Mouse (Mus musculus) lung, postnatal 25 days (tissue): ENCODE results near the gene Pou4f1.

Experiments used
- DNase-seq: peaks from one replicate; pipeline ENCODE4 v3.0.0; 2022; ENCODE audit warnings: low spot score

The Pou4f1 gene

DNA sequence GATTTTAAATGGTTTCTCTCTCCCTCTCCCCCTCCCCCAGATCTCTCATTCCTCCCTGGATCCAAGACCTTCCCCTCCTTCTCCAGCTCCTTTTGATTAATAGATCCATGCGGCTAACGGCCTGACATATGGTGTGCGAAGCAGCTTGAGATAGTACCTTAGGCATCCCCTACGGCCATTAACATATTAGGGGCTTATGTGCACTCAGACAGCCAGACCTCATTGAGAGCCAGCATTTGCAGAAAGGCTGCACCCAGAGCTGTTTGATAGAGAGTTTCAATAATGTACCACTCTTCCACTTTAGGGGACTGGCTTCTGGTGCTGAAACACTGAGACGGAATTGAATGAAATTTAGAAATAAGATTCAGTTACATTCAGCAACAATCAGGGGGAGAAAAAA lies 10.8 kb downstream of the Pou4f1 start:
- DNase-seq, result no peak

DNA sequence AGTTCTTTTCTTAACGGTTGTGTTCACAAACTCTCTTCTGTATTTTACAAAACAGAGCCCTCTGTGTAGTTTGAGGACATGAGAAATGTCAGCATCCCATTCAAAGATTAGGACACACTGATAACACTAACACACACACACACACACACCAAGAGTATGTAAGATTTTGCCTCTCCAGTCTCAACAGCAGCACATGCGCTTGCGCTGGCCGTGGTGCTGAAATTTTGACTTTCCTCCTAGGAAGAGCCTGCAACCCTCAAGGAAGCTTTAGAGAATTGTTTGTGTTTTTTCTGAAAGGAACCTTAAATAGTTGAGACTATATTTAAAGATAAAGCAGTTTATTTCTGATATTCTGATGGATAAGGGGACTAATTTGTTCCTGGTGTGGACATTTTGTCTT lies 14.0 kb downstream of the Pou4f1 start:
- no peak for DNase-seq

DNA sequence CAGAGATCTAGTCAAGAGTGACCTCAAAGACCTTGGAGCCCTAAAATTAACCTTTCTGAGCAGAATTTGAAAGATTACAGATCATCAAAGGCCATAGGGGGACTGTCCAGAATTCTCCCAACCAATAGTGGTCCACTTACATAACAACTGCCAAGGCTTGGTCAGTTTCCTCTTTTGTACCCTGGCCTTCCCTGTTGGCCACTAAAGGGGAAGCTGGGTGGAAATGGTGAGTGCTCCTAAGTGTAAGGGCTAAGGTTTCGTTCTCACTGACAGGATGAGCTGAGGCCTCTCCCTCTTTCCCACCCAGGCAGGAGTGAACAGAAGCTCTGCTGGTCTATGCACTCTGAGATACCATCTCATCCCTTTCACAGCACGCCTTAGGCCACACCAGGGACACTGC lies 33.5 kb downstream of the Pou4f1 start:
- DNase-seq, result no peak

DNA sequence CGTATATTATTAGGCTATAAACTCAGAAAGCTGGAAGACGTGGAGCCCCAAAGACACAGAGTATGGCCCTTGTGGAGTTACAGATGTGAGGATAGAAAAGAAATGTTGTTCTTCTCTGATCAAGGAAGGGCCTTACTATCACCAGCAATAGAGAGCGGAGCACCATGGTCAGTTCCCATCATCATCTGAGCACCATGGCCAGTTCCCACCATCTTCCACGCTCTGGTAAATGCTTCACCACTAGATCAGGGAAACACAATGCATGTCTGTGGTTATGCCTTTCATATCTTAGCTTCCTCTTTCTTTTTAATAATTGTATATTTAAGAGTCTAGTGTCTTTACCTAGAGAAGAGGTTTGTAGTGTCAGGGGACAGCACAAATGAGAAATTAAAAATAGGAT lies 37.0 kb downstream of the Pou4f1 start:
- no peak for DNase-seq

DNA sequence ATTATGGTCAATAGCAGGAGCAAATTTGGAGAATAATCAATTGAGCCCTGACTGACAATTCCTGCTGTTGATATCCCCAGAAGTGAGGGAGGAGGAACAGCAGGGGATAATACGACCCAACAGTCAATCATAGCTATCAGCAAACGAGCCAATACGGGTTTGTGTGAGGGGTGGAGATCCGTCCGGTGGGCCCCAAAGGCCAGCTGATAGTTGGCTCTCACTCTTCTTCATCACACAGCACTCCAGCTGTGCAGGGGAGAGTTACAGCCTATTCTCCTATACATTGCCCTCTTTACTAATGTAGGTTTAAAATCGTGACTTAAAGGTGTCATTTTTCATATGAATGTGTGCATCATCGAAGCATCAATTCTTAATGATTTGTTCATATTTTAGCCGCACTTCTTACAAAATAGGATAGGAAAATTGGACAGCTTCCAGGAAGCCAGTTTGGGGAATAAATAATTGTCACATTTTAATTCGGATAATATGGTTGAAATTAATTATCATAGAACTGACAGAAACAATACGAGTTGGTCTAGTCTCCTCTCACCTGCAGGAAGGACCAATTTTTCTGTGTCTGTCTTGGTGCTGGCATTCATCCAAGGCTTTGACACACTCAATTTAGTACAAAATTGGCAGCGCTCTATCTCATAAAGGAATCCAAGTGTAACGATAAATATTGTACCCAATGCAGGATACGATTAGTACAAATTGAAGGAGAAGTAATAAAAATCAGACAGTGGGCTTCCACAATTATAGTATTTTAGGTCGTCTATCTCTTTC lies 43.9 kb downstream of the Pou4f1 start:
- no peak for DNase-seq
